Mouse (Mus musculus) kidney, adult 2 months (tissue): ENCODE measurements around the gene Cic. TPM values are rescaled to one million over a fixed set of nuclear protein-coding genes. Genes with fewer than 3 reads are reported as not detected.

Experiments used
- DNase-seq: peaks from one replicate; pipeline ENCODE4 v3.0.0; 2021
- H3K27ac ChIP-seq: fragments of 200-500 bp; 2 replicates; pipeline ENCODE4 v1.5.1; 2012; ENCODE audit warnings: low read depth, low read length, control low read depth, inconsistent platforms; ENCODE audit not compliant: insufficient read depth
- H3K27me3 ChIP-seq: fragments of 200-500 bp; replicated peaks from 2 replicates; pipeline ENCODE4 v1.6.1; 2012; ENCODE audit warnings: mild to moderate bottlenecking, moderate library complexity, low read length, inconsistent platforms; ENCODE audit not compliant: control insufficient read depth, insufficient read depth
- H3K36me3 ChIP-seq: fragments of 200-500 bp; 2 replicates; pipeline ENCODE4 v1.6.1; 2012; ENCODE audit warnings: mild to moderate bottlenecking, moderate library complexity, low read length, inconsistent platforms; ENCODE audit not compliant: control insufficient read depth, insufficient read depth
- H3K4me1 ChIP-seq: fragments of 200-500 bp; 2 replicates; pipeline ENCODE4 v1.6.1; 2011; ENCODE audit warnings: low read length; ENCODE audit not compliant: control insufficient read depth, insufficient read depth
- H3K4me3 ChIP-seq: fragments of 200-500 bp; 2 replicates; pipeline ENCODE4 v1.5.1; 2011; ENCODE audit warnings: mild to moderate bottlenecking, low read depth, low read length, control low read depth; ENCODE audit not compliant: insufficient read depth
- CTCF ChIP-seq: fragments of 200-500 bp; conservative IDR thresholded peaks from 2 replicates; pipeline ENCODE4 v1.5.1; 2011; ENCODE audit warnings: low read depth, mild to moderate bottlenecking, control low read depth, low read length, moderate library complexity, mixed read lengths; ENCODE audit not compliant: insufficient read depth, insufficient read length
- POLR2A ChIP-seq: fragments of 200-500 bp; IDR thresholded peaks from one replicate; pipeline ENCODE4 v1.6.1; 2011; ENCODE audit warnings: low read depth, low read length, control low read depth
- WGBS: fragments of 180-500 bp; shearing (Covaris S2); methylation state at CpG from one replicate; pipeline ENCODE4 v1.1.7; 2018; 5-methylcytosine and 5-hydroxymethylcytosine counted together
- polyA plus RNA-seq: library from polyadenylated mRNA; depleted of rRNA; stranded (reverse); fragments of >200 nt; gene quantifications from 2 replicates; pipeline ENCODE4 v1.2.3, GENCODE M21; 2012

Cic gene
- polyA plus RNA-seq, 1 experiment, result 41.9 TPM

GRCm38 (mm10) chr7:25311193-25311592, 43.7 kb downstream of the Cic start:
- peaks cover 5% of the 10 kb centered on the region; the same call in 1 of the 2 replicates for H3K4me1 ChIP-seq
- H3K36me3 ChIP-seq, result no peaks in the 10 kb centered on the region
- no peak for TF ChIP-seq CTCF
- no peak for TF ChIP-seq POLR2A
- no peak for DNase-seq
- H3K27me3 ChIP-seq, result peaks cover 8% of the 10 kb centered on the region
- WGBS, result 83% methylated on average over 11 of the region's 11 CpGs
- no peak overlapping the region for H3K4me3 ChIP-seq
- no peak overlapping the region for H3K27ac ChIP-seq

GRCm38 (mm10) chr7:25313325-25313724, 45.8 kb downstream of the Cic start:
- 44% methylated on average over 7 of the region's 7 CpGs for WGBS

DNA sequence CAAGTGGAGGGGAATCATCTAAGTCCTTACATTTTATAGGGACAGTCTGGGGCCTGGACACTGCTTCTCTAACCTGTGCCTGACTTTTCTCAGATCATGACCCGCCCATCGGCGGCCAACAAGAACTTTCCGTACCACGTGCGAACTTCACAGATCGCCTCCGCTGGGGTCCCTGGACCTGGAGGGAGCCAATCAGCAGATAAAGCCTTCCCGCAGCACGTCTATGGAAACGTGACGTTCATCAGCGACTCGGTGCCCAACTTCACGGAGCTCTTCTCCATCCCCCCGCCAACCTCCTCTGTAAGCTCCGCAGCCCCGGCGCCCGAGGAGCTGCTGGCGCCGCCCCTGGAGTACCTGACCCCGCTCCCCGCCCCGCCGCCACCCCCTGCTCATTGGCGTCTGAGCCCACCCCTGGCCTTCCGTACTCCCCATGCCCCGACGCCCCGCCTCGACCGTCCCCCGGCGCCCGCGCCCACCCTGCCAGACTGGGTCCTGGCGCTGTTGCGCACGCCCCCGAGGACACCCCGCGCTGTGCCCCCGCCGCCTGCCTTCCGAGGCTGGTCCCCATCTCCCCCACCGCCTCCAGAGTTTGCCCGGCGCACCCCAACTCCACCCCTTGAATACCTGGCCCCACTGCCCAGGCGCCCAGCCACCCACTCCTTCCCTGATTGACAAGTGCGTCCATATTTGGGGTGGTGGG, 47.3 kb downstream of the Cic start:
- peaks cover 5% of the 10 kb centered on the region; the same call in 1 of the 2 replicates for H3K4me1 ChIP-seq
- peaks cover 8% of the 10 kb centered on the region for H3K27me3 ChIP-seq
- TF ChIP-seq CTCF (no peak), POLR2A (no peak)
- H3K36me3 ChIP-seq, result no peaks in the 10 kb centered on the region
- no peak overlapping the region for H3K27ac ChIP-seq
- H3K4me3 ChIP-seq, result peak overlapping the region; percentile 12; the same call in 1 of the 2 replicates
- WGBS, result 11% methylated on average over 51 of the region's 51 CpGs
- DNase-seq, result no peak

More at GRCm38 (mm10) chr7:25313325-25313724, 45.8 kb downstream of the Cic start:
- Histone ChIP-seq H3K27ac (no peak overlapping the region), H3K27me3 (peaks cover 8% of the 10 kb centered on the region), H3K4me1 (peaks cover 5% of the 10 kb centered on the region; the same call in 1 of the 2 replicates), H3K4me3 (no peak overlapping the region), H3K36me3 (no peaks in the 10 kb centered on the region)
- DNase-seq, result no peak
- TF ChIP-seq POLR2A (no peak), CTCF (no peak)

GRCm38 (mm10) chr7:25315306-25316041, 48.0 kb downstream of the Cic start:
- WGBS, result 2% methylated on average over 69 of the region's 69 CpGs
- no peak for DNase-seq
- Histone ChIP-seq H3K36me3 (no peaks in the 10 kb centered on the region), H3K4me3 (peak overlapping the region; percentile 12; the same call in 1 of the 2 replicates), H3K27ac (no peak overlapping the region), H3K27me3 (peaks cover 8% of the 10 kb centered on the region), H3K4me1 (peaks cover 5% of the 10 kb centered on the region; the same call in 1 of the 2 replicates)
- TF ChIP-seq POLR2A, result no peak
- TF ChIP-seq CTCF, result no peak

DNA sequence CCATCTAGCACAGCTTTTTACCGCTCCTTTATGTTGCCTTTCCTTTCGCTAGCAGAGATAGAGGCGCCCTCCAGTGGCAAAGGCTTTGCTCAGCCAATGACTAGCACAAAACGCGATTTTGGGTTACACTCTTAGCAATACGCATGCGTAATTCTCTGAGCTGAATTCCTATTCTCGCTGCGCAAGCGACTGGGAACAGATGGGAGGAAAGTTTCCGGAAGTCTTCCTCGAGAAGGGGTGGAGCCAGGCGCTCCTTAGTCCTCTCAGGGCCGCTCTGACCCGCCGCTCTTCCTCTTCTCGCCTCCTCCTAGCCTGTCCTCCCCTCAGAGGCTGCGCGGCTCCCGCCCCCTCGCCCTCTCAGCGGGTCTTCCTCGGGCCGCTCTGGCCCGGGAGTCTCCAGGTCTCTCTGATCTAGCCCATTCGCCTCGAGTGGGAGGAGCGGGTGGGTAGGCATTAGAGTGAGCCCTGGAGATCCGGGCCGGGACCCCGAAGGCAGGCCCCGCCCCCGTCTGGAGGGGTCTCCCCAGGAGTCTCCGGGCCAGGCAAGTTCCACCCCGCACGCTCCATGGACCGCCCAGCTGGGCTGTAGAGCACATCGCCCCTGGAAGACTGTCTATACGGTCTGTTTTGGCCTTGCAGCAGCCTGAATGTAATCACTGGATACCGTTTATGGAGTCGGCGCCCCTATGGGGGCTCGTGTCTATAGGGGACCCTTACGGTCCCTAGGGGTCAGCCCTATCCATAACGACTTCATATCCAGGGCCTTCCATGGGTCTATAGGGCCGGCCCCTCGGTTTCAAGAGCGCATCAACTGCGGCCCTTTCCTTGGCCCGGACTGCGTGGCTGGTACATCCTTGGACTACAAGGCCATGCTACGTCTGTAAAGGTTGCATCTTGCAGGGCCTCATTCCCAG, 49.3 kb downstream of the Cic start, which contains the start of gene Megf8:
Megf8 (plus strand) TSS at position 633 of the 914 bp plus-strand sequence.
- peak; percentile 99 for DNase-seq
- WGBS, result 2% methylated on average over 52 of the region's 52 CpGs
- Histone ChIP-seq H3K27ac (peak within 1 kb of the TSS; percentile 33), H3K4me3 (peak within 1 kb of the TSS; percentile 67), H3K27me3 (peaks cover 8% of the 10 kb centered on the region), H3K36me3 (no peaks in the 10 kb centered on the region), H3K4me1 (peaks cover 3% of the 10 kb centered on the region; the same call in 1 of the 2 replicates)
- peak; percentile 92 for TF ChIP-seq CTCF
- TF ChIP-seq POLR2A, result peak; percentile 25

DNA sequence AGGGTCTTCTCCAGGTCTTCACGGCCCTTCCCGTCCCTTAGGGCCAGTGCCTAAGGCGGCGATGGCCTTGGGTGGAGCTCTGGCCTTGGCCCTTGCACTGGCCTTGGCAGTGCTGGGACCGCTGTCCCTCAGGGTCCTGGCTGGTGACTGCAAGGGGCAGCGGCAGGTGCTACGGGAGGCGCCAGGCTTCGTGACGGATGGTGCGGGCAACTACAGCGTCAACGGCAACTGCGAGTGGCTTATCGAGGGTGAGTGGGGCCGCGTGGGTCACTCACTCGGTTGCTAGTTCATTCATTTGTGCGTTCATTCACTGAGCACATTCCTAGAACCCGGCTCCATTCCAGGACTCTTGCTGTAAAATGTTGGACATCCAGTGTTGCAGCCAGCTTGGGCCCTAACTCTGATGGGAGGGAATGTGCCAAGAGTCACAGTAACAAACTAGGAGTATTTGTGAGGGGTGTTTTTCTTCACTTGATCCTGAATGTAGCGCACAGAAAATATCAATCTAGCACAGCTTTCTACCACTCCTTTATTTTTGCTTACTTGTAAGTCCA, 50.0 kb downstream of the Cic start:
- Histone ChIP-seq H3K4me1 (peaks cover 3% of the 10 kb centered on the region; the same call in 1 of the 2 replicates), H3K4me3 (peak overlapping the region; percentile 67), H3K27ac (no peak overlapping the region), H3K27me3 (peaks cover 8% of the 10 kb centered on the region), H3K36me3 (no peaks in the 10 kb centered on the region)
- DNase-seq, result no peak
- TF ChIP-seq CTCF, result no peak
- no peak for TF ChIP-seq POLR2A
- 15% methylated on average over 21 of the region's 21 CpGs for WGBS
